Mouse (Mus musculus): Measurements from ENCODE around the gene Tspan18.

Tspan18 gene

DNA sequence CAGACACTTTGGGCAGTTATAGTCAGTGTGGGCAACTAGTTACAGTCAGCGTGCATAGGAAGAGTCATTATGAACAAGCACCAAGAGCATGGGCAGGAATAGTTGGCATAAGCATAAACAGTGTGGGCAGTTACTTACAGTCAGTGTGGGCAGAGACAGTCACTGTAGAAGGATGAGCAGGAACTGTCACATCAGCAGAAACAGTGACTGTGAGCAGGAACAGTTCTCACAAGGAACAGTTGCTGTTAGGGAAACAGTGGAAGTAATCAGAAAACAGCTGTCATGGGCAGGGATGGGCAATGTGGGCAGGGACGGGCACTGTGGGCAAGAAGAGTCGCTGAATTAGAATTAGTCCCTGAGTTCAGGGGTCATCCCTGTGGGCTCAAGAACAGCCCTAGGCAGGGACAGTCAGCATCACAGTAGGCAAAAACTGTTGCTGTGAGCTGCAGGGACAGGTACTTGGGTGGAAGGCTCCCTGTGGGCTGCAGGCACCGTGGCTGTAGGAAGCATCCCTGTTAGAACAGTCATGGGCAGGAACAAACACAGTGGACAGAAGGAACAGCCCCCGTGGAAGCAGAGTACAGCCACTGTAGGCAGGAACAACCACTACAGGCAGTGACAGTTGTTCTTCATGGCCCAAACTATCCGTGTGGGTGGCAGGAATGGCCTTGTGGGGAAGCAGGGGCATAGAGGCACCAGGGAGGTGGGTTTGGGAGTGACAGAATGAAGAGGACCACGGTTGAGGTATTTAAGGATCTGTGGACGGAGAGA is 18.8 kb upstream of the Tspan18 start:
- CTCF ChIA-PET: interaction anchor here in 1 of 4 experiments (0.6 kb wide), 1 partner anchor 648 kb away, joined by 3 read pairs; no protein-coding TSS in a partner anchor
- POLR2A ChIA-PET: interaction anchor here in 1 of 4 experiments (0.6 to 0.7 kb wide), 2 partner anchors 29 to 497 kb away, joined by 3 to 4 read pairs; no protein-coding TSS in a partner anchor

- CTCF ChIA-PET: no interaction called here
- POLR2A ChIA-PET: no interaction called here
Measured at GRCm38 (mm10) chr2:93351352-93351751, 17.0 kb upstream of the Tspan18 start.

GRCm38 (mm10) chr2:93347018-93347417 is 12.7 kb upstream of the Tspan18 start:
- ChIA-PET CTCF (no interaction called here), POLR2A (no interaction called here)

GRCm38 (mm10) chr2:93346609-93347008 is 12.3 kb upstream of the Tspan18 start:
- POLR2A ChIA-PET: no interaction called here
- CTCF ChIA-PET: no interaction called here

- ChIA-PET CTCF (no interaction called here), POLR2A (no interaction called here)
Measured at GRCm38 (mm10) chr2:93345663-93346268, 11.5 kb upstream of the Tspan18 start.

DNA sequence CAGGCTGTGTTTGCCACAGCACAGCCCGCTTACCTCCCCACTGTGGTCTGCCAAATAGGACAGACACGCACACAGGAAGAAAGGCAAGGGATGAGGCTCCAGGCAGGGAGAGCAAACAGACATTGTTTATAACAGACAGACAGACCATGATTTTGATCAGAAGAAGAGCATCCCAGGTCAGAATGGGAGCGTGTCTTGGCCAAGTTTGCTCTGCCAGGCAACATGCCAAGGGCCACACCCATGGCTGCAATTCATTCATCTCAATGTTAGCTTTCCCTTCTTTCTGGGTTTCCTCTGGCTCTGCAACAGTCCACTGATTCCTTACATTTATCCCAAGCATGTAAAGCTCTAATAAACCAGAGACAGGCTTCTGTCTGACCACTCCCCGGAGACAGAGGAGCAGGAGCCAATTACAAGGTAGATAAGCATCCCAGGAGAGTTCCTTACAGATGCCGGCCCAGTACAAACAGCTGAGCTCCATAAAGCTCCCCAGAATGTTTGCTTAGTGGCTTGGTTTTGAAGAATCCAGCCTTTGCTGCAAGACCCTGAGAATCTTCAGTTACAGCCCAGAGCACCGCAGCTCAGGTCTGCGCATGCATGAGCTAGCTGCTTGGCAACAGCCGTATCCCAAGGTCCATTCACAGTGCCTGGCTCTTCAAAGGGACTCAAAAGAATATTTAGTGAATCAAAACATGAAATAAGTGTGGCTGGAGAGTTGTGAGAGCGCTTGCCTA is 5.2 kb upstream of the Tspan18 start:
- ChIA-PET POLR2A (no interaction called here), CTCF (interaction anchor here in 2 of 4 experiments (0.6 to 1.5 kb wide), 3 partner anchors 102 to 484 kb away, joined by 3 to 7 read pairs (median 4); no protein-coding TSS in a partner anchor)

GRCm38 (mm10) chr2:93335996-93336395 is 1.7 kb upstream of the Tspan18 start:
- ChIA-PET CTCF (interaction anchor here in 3 of 4 experiments (0.6 to 0.7 kb wide), 5 partner anchors 12 to 643 kb away, joined by 3 to 17 read pairs (median 3); no protein-coding TSS in a partner anchor), POLR2A (no interaction called here)

DNA sequence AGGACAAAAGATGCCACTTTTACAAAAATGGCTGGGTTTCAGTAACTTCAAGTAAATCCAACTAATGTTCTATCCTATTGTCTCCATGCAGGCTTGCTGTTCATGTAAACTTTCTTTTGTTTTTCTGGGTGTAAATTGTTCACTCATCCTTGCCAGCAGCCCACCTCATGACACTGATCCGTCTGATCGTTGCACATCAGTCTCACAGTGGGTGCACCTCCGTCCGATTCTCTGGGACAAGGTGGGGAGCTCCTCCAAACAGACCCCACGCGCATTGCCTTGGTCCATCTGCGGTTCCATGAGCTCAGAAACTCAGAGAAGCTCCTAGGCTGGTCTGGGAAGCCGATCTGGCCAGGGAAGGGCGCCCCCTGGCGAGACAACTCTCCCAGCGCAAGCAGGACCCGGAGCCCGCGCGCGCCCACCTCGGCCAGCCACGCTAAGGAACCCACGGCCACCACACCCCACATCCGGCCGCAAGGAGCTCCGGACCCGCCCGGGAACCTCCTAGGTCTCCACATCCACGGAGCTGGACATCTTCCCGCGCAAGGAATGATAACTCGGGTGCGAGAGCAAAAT is 976 bp downstream of the Tspan18 start:
- POLR2A ChIA-PET: interaction anchor here in 3 of 4 experiments (0.5 to 3.4 kb wide), 13 partner anchors 10 to 121 kb away, joined by 3 to 11 read pairs (median 4); no protein-coding TSS in a partner anchor
- CTCF ChIA-PET: interaction anchor here (0.5 to 3.3 kb wide), 63 partner anchors 9 to 1114 kb away, joined by 3 to 72 read pairs (median 4); partner anchors contain the start of gene Trp53i11 (in 1 of the 4)

GRCm38 (mm10) chr2:93332277-93332676 is 2.0 kb downstream of the Tspan18 start:
- ChIA-PET POLR2A (interaction anchor here in 3 of 4 experiments (1.5 to 3.4 kb wide), 4 partner anchors 9 to 115 kb away, joined by 4 to 9 read pairs (median 4); no protein-coding TSS in a partner anchor), CTCF (interaction anchor here (0.6 to 3.3 kb wide), 12 partner anchors 9 to 371 kb away, joined by 3 to 72 read pairs (median 4); no protein-coding TSS in a partner anchor)

- POLR2A ChIA-PET: interaction anchor here in 1 of 4 experiments (1.4 kb wide), 1 partner anchor 104 kb away, joined by 4 read pairs; no protein-coding TSS in a partner anchor
- CTCF ChIA-PET: interaction anchor here in 3 of 4 experiments (0.7 to 1.6 kb wide), 5 partner anchors 90 to 111 kb away, joined by 3 to 6 read pairs (median 4); no protein-coding TSS in a partner anchor
Measured at GRCm38 (mm10) chr2:93331121-93331520, 3.2 kb downstream of the Tspan18 start.

- ChIA-PET CTCF (interaction anchor here in 1 of 4 experiments (0.7 kb wide), 2 partner anchors 103 to 133 kb away, joined by 3 to 5 read pairs; no protein-coding TSS in a partner anchor), POLR2A (no interaction called here)
Measured at GRCm38 (mm10) chr2:93329120-93329519, 5.2 kb downstream of the Tspan18 start.

DNA sequence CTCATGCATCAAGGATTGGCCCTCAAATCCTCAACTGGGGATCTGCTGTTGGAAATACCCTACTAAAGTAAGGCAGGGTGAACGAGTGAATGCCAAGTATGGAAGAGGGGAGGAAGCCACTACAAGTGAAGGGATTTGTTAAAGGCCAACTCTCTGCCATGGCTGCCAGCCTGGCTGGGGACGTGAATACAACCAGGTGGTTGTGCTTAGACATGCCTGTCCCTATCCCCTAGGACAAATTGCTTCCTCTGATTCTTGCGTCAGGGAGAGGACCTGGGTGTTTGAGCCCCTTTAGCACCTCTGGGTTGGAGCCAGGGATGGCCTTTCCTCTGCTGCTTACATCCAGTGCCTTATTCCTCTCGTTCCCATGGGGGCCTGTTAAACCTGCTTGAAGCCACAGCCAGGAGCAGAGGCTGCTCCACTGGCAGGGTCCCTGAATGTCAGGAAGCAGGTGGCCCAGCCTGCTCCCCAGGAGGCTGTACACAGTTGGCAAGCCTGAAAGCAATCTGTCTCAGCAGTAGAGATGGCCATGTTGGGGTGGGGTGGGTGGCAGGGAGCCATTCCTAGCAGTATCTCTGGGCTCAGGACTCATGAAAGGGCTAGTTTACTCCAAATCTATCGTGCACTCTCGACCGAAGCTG is 6.3 kb downstream of the Tspan18 start:
- CTCF ChIA-PET: no interaction called here
- POLR2A ChIA-PET: no interaction called here

GRCm38 (mm10) chr2:93324681-93325080 is 9.6 kb downstream of the Tspan18 start:
- ChIA-PET CTCF (interaction anchor here in 3 of 4 experiments (0.5 to 2.5 kb wide), 7 partner anchors 9 to 108 kb away, joined by 3 to 12 read pairs (median 6); partner anchors contain the start of gene Tspan18 (in 1 of the 3)), POLR2A (no interaction called here)

DNA sequence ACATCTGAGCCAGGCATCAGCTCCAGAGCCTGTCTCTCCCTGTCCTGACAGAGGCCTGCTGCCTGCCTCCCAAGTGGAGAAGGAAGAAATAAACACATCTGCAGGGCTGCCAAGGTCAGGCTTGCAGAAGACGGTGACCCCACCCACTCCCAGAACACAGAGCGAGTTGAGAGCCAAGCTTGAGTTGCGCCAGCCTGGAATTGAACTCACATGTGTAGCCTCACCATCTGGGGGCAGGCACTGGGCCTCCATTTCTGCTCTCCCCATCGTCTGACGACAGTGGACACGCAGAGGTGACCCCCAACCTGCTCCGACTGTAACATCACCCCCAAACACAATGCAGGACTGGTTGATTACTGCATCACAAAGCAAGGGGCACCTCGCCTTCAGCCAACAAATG is 12.4 kb downstream of the Tspan18 start:
- ChIA-PET CTCF (interaction anchor here in 1 of 4 experiments (1.6 kb wide), 1 partner anchor 11 kb away, joined by 5 read pairs; no protein-coding TSS in a partner anchor), POLR2A (interaction anchor here in 2 of 4 experiments (0.6 to 1.2 kb wide), 2 partner anchors 12 to 34 kb away, joined by 3 read pairs; no protein-coding TSS in a partner anchor)

DNA sequence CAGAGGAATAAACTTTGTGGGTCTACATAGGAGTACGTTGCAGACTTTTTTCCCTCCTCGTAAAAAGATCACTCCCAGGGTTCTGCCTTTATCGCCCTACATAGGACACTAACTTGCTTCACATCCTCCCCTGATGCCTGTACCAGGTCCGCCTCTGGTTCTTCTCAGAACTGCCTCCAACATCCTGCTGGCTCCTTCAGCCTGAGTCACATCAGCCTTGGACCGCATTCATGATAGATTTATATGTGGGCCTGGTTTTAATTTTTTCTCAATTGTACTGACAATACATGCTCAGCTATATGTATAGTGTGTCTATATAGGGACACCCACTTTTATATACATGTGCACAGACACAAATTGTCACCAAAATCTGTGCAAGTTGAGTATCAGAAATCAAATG is 14.0 kb downstream of the Tspan18 start:
- ChIA-PET CTCF (interaction anchor here in 3 of 4 experiments (0.8 to 2.1 kb wide), 5 partner anchors 13 to 93 kb away, joined by 3 to 7 read pairs (median 4); no protein-coding TSS in a partner anchor), POLR2A (interaction anchor here in 2 of 4 experiments (0.7 to 2.4 kb wide), 3 partner anchors 13 to 1051 kb away, joined by 3 to 9 read pairs (median 3); partner anchors contain the start of gene Tspan18 (in 1 of the 2))

DNA sequence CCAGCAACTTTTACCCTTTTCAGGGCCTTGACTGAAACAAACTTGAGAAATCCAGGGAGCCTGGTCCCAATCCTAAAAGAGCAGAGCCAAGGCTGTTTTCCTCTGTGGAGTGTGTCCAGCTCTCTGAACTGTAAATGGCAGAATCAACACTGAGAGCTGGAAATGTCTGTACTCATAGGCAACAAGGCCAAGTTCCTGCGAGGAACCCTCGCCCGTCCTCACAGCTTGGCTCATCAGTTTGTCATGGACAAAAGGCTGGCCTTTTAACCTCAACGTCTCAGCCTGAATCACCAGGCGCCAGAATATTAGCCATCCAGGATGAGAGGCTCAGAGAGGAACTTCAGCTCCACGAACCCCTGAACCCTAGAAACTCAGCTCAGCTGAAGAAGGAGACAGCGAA is 14.7 kb downstream of the Tspan18 start:
- CTCF ChIA-PET: interaction anchor here in 3 of 4 experiments (0.8 to 2.1 kb wide), 7 partner anchors 14 to 99 kb away, joined by 3 to 7 read pairs (median 4); partner anchors contain the start of gene Tspan18 (in 1 of the 3)
- POLR2A ChIA-PET: interaction anchor here in 2 of 4 experiments (0.7 to 2.4 kb wide), 3 partner anchors 14 to 1050 kb away, joined by 3 to 9 read pairs (median 3); partner anchors contain the start of gene Tspan18 (in 1 of the 2)

- CTCF ChIA-PET: interaction anchor here in 3 of 4 experiments (0.8 to 2.1 kb wide), 7 partner anchors 14 to 102 kb away, joined by 3 to 7 read pairs (median 4); partner anchors contain the start of gene Tspan18 (in 1 of the 3)
- POLR2A ChIA-PET: interaction anchor here in 1 of 4 experiments (2.4 kb wide), 1 partner anchor 15 kb away, joined by 9 read pairs; the partner anchor contains the start of gene Tspan18
Measured at GRCm38 (mm10) chr2:93318781-93319349, 15.4 kb downstream of the Tspan18 start.

Measured in embryonic stem cell, embryonic (primary cell).